Mouse (Mus musculus) CH12F3 (cell line): ENCODE measurements around the gene Gm20388.
"Not testable (repeated sequence)": the region's sequence is repeated elsewhere in the genome, so short reads cannot be mapped to it uniquely, and the experiment has no call there.

Experiments used
- in situ Hi-C: fragments of 300-500 bp; cut with MboI; formaldehyde crosslinking; loops from 2 replicates; pipeline ENCODE4 v1.14.3; 2020; ENCODE audit warnings: low sequenced_read_pairs

Gm20388 gene

GRCm38 (mm10) chr8:123041774-123042105, 3131.1 kb downstream of the Gm20388 start:
- in situ Hi-C loops = no loop called here

GRCm38 (mm10) chr8:123042158-123042973, 3131.7 kb downstream of the Gm20388 start, which contains the start of gene Ankrd11:
TSS of gene Ankrd11 (minus strand) at chr8:123042277.
- in situ Hi-C loops = no loop called here

- in situ Hi-C loops = no loop called here
These were observed 3132.5 kb downstream of the Gm20388 start for GRCm38 (mm10) chr8:123042974-123043625.

- in situ Hi-C loops = no loop called here
These were observed 3133.3 kb downstream of the Gm20388 start for GRCm38 (mm10) chr8:123043941-123044340.

- in situ Hi-C loops = not testable (repeated sequence)
These were observed 3134.2 kb downstream of the Gm20388 start for GRCm38 (mm10) chr8:123044743-123045425.

- in situ Hi-C loops = no loop called here
These were observed 3136.1 kb downstream of the Gm20388 start for GRCm38 (mm10) chr8:123046706-123047105.

GRCm38 (mm10) chr8:123047827-123048226, 3137.2 kb downstream of the Gm20388 start:
- in situ Hi-C loops = no loop called here

- in situ Hi-C loops = no loop called here
These were observed 3137.8 kb downstream of the Gm20388 start for GRCm38 (mm10) chr8:123048402-123048801.

- in situ Hi-C loops = no loop called here
These were observed 3140.8 kb downstream of the Gm20388 start for GRCm38 (mm10) chr8:123051458-123051857.

- in situ Hi-C loops = no loop called here
These were observed 3152.1 kb downstream of the Gm20388 start, which contains the start of gene Spg7 for GRCm38 (mm10) chr8:123062721-123063120. TSS of gene Spg7 (plus strand) at chr8:123062942.

- in situ Hi-C loops = no loop called here
These were observed 3153.4 kb downstream of the Gm20388 start for GRCm38 (mm10) chr8:123064072-123064471.

- in situ Hi-C loops = no loop called here
These were observed 3154.2 kb downstream of the Gm20388 start for GRCm38 (mm10) chr8:123064809-123065213.

GRCm38 (mm10) chr8:123065214-123066100, 3154.8 kb downstream of the Gm20388 start:
- in situ Hi-C loops = no loop called here

- in situ Hi-C loops = no loop called here
These were observed 3155.6 kb downstream of the Gm20388 start for GRCm38 (mm10) chr8:123066101-123066683.

- in situ Hi-C loops = no loop called here
These were observed 3160.5 kb downstream of the Gm20388 start for GRCm38 (mm10) chr8:123071176-123071575.

GRCm38 (mm10) chr8:123077213-123077612, 3166.6 kb downstream of the Gm20388 start:
- in situ Hi-C loops = no loop called here

GRCm38 (mm10) chr8:123082993-123083392, 3172.4 kb downstream of the Gm20388 start:
- in situ Hi-C loops = no loop called here

- in situ Hi-C loops = no loop called here
These were observed 3173.0 kb downstream of the Gm20388 start for GRCm38 (mm10) chr8:123083610-123084009.

- in situ Hi-C loops = no loop called here
These were observed 3176.6 kb downstream of the Gm20388 start for GRCm38 (mm10) chr8:123087289-123087688.

GRCm38 (mm10) chr8:123097216-123097615, 3186.6 kb downstream of the Gm20388 start:
- in situ Hi-C loops = no loop called here
